In genomic region chr1:144343820-144344219, GRCm38 (mm10) we compare ENCODE assay signal across 24 mouse cellular contexts.
"Had no signal": no experiment of that assay in that cellular context is flagged by ENCODE, and none has a peak within 500 bp of the region (broad histone marks: within the 10 kb centered on the region; RNA-seq: fewer than 3 reads in every experiment).

No protein-coding gene starts in this region.

- H3K27ac ChIP-seq: embryonic facial prominence, embryonic 10.5 days; embryonic facial prominence, embryonic 12.5 days; embryonic facial prominence, embryonic 13.5 days; embryonic facial prominence, embryonic 15.5 days; forebrain, embryonic 10.5 days; forebrain, embryonic 12.5 days; forebrain, embryonic 13.5 days; forebrain, embryonic 15.5 days; gastrocnemius, adult 2 months; heart, adult 2 months had no signal

- H3K9ac ChIP-seq: embryonic facial prominence, embryonic 12.5 days; embryonic facial prominence, embryonic 13.5 days; embryonic facial prominence, embryonic 15.5 days; forebrain, embryonic 12.5 days; forebrain, embryonic 13.5 days; forebrain, embryonic 15.5 days; forebrain, postnatal 0 days had no signal

- ATAC-seq: forebrain, embryonic 13.5 days; forebrain, embryonic 14.5 days; forebrain, embryonic 15.5 days; forebrain, embryonic 16.5 days; forebrain, postnatal 0 days had no signal

- H3K27me3 ChIP-seq: embryonic facial prominence, embryonic 12.5 days; embryonic facial prominence, embryonic 13.5 days; embryonic facial prominence, embryonic 15.5 days; forebrain, embryonic 12.5 days; forebrain, embryonic 13.5 days; forebrain, embryonic 15.5 days had no signal

- H3K4me2 ChIP-seq: embryonic facial prominence, embryonic 12.5 days; embryonic facial prominence, embryonic 13.5 days; embryonic facial prominence, embryonic 15.5 days; forebrain, embryonic 12.5 days; forebrain, embryonic 13.5 days; forebrain, embryonic 15.5 days had no signal

- H3K36me3 ChIP-seq: embryonic facial prominence, embryonic 10.5 days; embryonic facial prominence, embryonic 12.5 days; embryonic facial prominence, embryonic 13.5 days; embryonic facial prominence, embryonic 15.5 days; forebrain, embryonic 10.5 days; forebrain, embryonic 12.5 days; forebrain, embryonic 15.5 days had no signal

- DNase-seq: cerebellum, adult 9-10 months; cerebellum, adult 9-11 months; cerebellum, postnatal 25 days; cerebellum, postnatal 36 days; embryo, embryonic 11 days; forebrain, postnatal 0 days; gastrocnemius, adult 2 months; gastrocnemius, postnatal 10 days; gastrocnemius, postnatal 14 days; gastrocnemius, postnatal 25 days; gastrocnemius, postnatal 36 days; heart, adult 11 months; heart, adult 2 months had no signal

- H3K4me3 ChIP-seq: embryonic facial prominence, embryonic 10.5 days; embryonic facial prominence, embryonic 12.5 days; embryonic facial prominence, embryonic 13.5 days; embryonic facial prominence, embryonic 15.5 days; erythroblast, embryonic 14.5 days; forebrain, embryonic 10.5 days; forebrain, embryonic 12.5 days; forebrain, embryonic 13.5 days; forebrain, embryonic 15.5 days; gastrocnemius, adult 2 months; heart, adult 2 months had no signal

- H3K9me3 ChIP-seq: embryonic facial prominence, embryonic 10.5 days; embryonic facial prominence, embryonic 12.5 days; embryonic facial prominence, embryonic 13.5 days; embryonic facial prominence, embryonic 15.5 days; forebrain, embryonic 10.5 days; forebrain, embryonic 12.5 days; forebrain, embryonic 13.5 days; forebrain, embryonic 15.5 days had no signal

- H3K4me1 ChIP-seq: embryonic facial prominence, embryonic 10.5 days; embryonic facial prominence, embryonic 12.5 days; embryonic facial prominence, embryonic 13.5 days; embryonic facial prominence, embryonic 15.5 days; forebrain, embryonic 10.5 days; forebrain, embryonic 12.5 days; forebrain, embryonic 13.5 days; forebrain, embryonic 15.5 days had no signal
